Comparison of ENCODE assay signal across 8 mouse cellular contexts in the genomic region with DNA sequence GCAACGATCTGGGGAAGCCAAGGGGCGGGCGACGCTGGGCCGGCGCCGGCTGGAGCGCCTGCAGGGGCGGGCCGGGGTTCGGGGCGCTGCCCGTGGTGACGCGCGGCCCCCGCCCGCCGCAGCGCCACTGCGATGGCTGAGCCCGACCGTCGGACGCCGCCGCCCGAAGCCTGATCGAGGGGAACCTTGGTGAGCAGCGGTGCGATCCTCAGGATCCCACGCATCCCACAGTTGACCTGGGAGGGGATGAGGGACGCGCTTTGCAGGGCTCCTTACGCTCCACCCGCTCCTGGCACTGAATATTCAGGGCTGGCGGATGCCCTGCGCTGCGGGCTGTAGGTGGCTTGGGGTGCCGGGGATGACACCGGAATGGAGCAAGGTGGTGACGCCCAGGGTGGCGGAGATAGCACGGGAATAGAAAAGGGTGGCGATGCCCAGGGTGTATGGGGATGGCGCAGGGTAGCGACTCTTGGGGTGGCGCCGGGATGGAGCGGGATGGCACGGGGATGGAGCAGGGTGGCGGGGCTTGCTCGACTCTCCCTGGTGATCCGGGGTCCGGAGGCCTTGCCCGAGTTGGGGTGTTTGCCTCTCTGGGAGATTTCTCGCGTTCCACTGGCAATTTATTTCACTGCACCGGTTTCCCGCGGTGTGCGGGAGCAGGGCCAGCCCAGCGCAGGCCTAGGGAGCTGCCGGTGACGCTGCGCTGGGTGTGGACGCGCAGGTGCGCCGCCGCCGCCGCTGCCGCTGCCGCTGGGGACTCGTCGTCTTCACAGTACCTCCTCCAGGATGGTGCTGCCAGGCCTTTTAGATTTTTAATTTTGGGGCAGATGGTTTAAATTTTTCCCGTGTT. TPM values are rescaled to one million over a fixed set of nuclear protein-coding genes. Genes with fewer than 3 reads are reported as not detected.
A peak's percentile ranks its signal among the peaks of the same experiment; 100 is the strongest.
DNase-seq lines count a peak whose midpoint lies in the region; ATAC-seq and TF ChIP-seq lines count a peak whose summit lies in the region.

Gene Jakmip3 (plus strand): TSS at position 119 of the 850 bp plus-strand sequence.

- no peaks in the 10 kb centered on the region for H3K36me3 ChIP-seq in heart, embryonic 10.5 days
- no peaks in the 10 kb centered on the region for H3K36me3 ChIP-seq in forebrain, embryonic 12.5 days (replicated peaks)
- no peaks in the 10 kb centered on the region for H3K36me3 ChIP-seq in intestine, embryonic 14.5 days (ENCODE audit: control insufficient read depth, insufficient read depth, low read length)
- no peaks in the 10 kb centered on the region for H3K36me3 ChIP-seq in liver, embryonic 15.5 days (replicated peaks)

- under 1% methylated on average over 78 of the region's 78 CpGs for WGBS in heart, embryonic 10.5 days
- 1% methylated on average over 78 of the region's 78 CpGs for WGBS in forebrain, embryonic 12.5 days
- WGBS in intestine, embryonic 14.5 days: under 1% methylated on average over 78 of the region's 78 CpGs
- WGBS in liver, embryonic 15.5 days (ENCODE audit: insufficient replicate concordance): 1% methylated on average over 77 of the region's 78 CpGs

- H3K4me2 ChIP-seq in forebrain, embryonic 12.5 days: peak within 1 kb of the TSS; percentile 75
- H3K4me2 ChIP-seq in intestine, embryonic 14.5 days (ENCODE audit: low read length): peak within 1 kb of the TSS; percentile 66
- H3K4me2 ChIP-seq in liver, embryonic 15.5 days: peak within 1 kb of the TSS; percentile 39

- peak; percentile 44; the same call in 1 of the 2 replicates for ATAC-seq in forebrain, embryonic 12.5 days (ENCODE audit: low FRiP score)
- 0 out of 2 replicates have a peak, but pooled peaks have one; percentile 43 for ATAC-seq in intestine, embryonic 14.5 days (replicated peaks; ENCODE audit: low FRiP score, low TSS enrichment, low read depth)
- ATAC-seq in liver, embryonic 15.5 days (ENCODE audit: insufficient read depth): no peak

- H3K9ac ChIP-seq in forebrain, embryonic 12.5 days: peak within 1 kb of the TSS; percentile 33; the same call in 1 of the 2 replicates
- no peak within 1 kb of the TSS for H3K9ac ChIP-seq in intestine, embryonic 14.5 days (ENCODE audit: low read length)
- no peak within 1 kb of the TSS for H3K9ac ChIP-seq in liver, embryonic 15.5 days

- H3K4me3 ChIP-seq in heart, embryonic 10.5 days: peak within 1 kb of the TSS; percentile 61
- peak within 1 kb of the TSS; percentile 46 for H3K4me3 ChIP-seq in forebrain, embryonic 12.5 days (replicated peaks)
- peak within 1 kb of the TSS; percentile 39 for H3K4me3 ChIP-seq in intestine, embryonic 14.5 days (ENCODE audit: low read depth, low read length)
- 0 out of 2 replicates have a peak within 1 kb of the TSS, but pooled peaks have one; percentile 15 for H3K4me3 ChIP-seq in liver, embryonic 15.5 days (replicated peaks)

- H3K4me1 ChIP-seq in heart, embryonic 10.5 days: peaks cover 14% of the 10 kb centered on the region
- peaks cover 13% of the 10 kb centered on the region for H3K4me1 ChIP-seq in forebrain, embryonic 12.5 days
- 0 out of 2 replicates have a peak, but pooled peaks cover 4% of the 10 kb centered on the region for H3K4me1 ChIP-seq in intestine, embryonic 14.5 days (replicated peaks; ENCODE audit: control insufficient read depth, insufficient read depth, low read length)
- 0 out of 2 replicates have a peak, but pooled peaks cover 8% of the 10 kb centered on the region for H3K4me1 ChIP-seq in liver, embryonic 15.5 days (replicated peaks)

- no peak within 1 kb of the TSS for H3K27ac ChIP-seq in heart, embryonic 10.5 days
- no peak within 1 kb of the TSS for H3K27ac ChIP-seq in forebrain, embryonic 12.5 days
- H3K27ac ChIP-seq in intestine, embryonic 14.5 days (ENCODE audit: low read depth): no peak within 1 kb of the TSS
- H3K27ac ChIP-seq in liver, embryonic 15.5 days (replicated peaks): no peak within 1 kb of the TSS

- DNase-seq in heart, embryonic 10.5 days (ENCODE audit: low spot score): no peak
- no peak for DNase-seq in heart, postnatal 14 days
- peak; percentile 39 for DNase-seq in brain, embryonic 14.5 days (ENCODE audit: low read depth)
- peak; percentile 64 for DNase-seq in intestine, embryonic 14.5 days (ENCODE audit: low spot score)
- DNase-seq in right cerebral cortex, postnatal 36 days (ENCODE audit: low spot score in 2 of 2): peak; percentile 54 to 55
- no peak for DNase-seq in gastrocnemius, postnatal 36 days

- no peak for TF ChIP-seq CTCF in brain, embryonic 14.5 days (IDR thresholded peaks at IDR 0.05; ENCODE audit: borderline replicate concordance, extremely low read depth, insufficient read depth, insufficient read length)

- intact Hi-C loops in heart, postnatal 14 days (cut with DNase I): loop anchor here (5.0 kb wide), 1 partner anchor 51 kb away; no protein-coding TSS in a partner anchor
- intact Hi-C loops in gastrocnemius, postnatal 36 days (cut with DNase I): no loop called here

- no peak for TF ChIP-seq POLR2A in brain, embryonic 14.5 days (IDR thresholded peaks at IDR 0.05; ENCODE audit: borderline replicate concordance, extremely low read depth, insufficient read depth, insufficient read length, poor library complexity, severe bottlenecking)

- 0 out of 2 replicates have a peak, but pooled peaks cover 2% of the 10 kb centered on the region for H3K9me3 ChIP-seq in heart, embryonic 10.5 days
- H3K9me3 ChIP-seq in forebrain, embryonic 12.5 days: no peaks in the 10 kb centered on the region
- no peaks in the 10 kb centered on the region for H3K9me3 ChIP-seq in intestine, embryonic 14.5 days (ENCODE audit: control insufficient read depth, low read length)
- no peaks in the 10 kb centered on the region for H3K9me3 ChIP-seq in liver, embryonic 15.5 days (replicated peaks)

- peaks cover 76% of the 10 kb centered on the region for H3K27me3 ChIP-seq in heart, embryonic 10.5 days (ENCODE audit: insufficient read depth, poor library complexity, severe bottlenecking)
- H3K27me3 ChIP-seq in forebrain, embryonic 12.5 days: peaks cover 71% of the 10 kb centered on the region
- H3K27me3 ChIP-seq in intestine, embryonic 14.5 days (replicated peaks; ENCODE audit: control insufficient read depth, insufficient read depth, low read length): peaks cover 61% of the 10 kb centered on the region
- H3K27me3 ChIP-seq in liver, embryonic 15.5 days: peaks cover 73% of the 10 kb centered on the region

RNA-seq across cellular contexts. Expression of gene Jakmip3, which starts in this region (rescaled TPM):
- polyA plus RNA-seq in heart, embryonic 10.5 days (2016; fragmentation: Nextera tagmentation; extraction: Ambion mirVana): 0.07 and 0.09 TPM in 2 replicates
- under 1 TPM in 1 of 2 experiments, not detected in 1; 0.31 TPM for total RNA-seq in heart, postnatal 14 days (2021)
- 6.2 and 9.9 TPM in 2 replicates for polyA plus RNA-seq in brain, embryonic 14.5 days (2012; rRNA removed)
- polyA plus RNA-seq in forebrain, embryonic 12.5 days (2016; fragmentation: Nextera tagmentation; extraction: Ambion mirVana): 0.83 TPM in 2 replicates
- 0.46 and 0.47 TPM in 2 replicates for polyA plus RNA-seq in intestine, embryonic 14.5 days (2014; fragmentation: Nextera tagmentation; extraction: Ambion mirVana)
- polyA plus RNA-seq in liver, embryonic 15.5 days (2015; fragmentation: Nextera tagmentation; extraction: Ambion mirVana): not detected in 2 replicates
- not detected for total RNA-seq in gastrocnemius, postnatal 36 days (2021)

Comparison
In these comparisons a context has a peak if more than half of its experiments do, and no peak if none do; other contexts are left out.
1. Peak in ATAC-seq, H3K4me3 ChIP-seq, H3K9ac ChIP-seq and H3K4me2 ChIP-seq in forebrain, embryonic 12.5 days; RNA of the gene not detected or under 1 TPM.
2. Peak in DNase-seq, ATAC-seq, H3K4me3 ChIP-seq and H3K4me2 ChIP-seq in intestine, embryonic 14.5 days; RNA of the gene not detected or under 1 TPM.
3. DNase-seq: peak in brain, embryonic 14.5 days (single experiment) and right cerebral cortex, postnatal 36 days (2 of 2); none in heart, embryonic 10.5 days (single experiment), heart, postnatal 14 days (0 of 2) and gastrocnemius, postnatal 36 days (0 of 2).
4. Peak in every context shown above with its lines, with median percentiles within 50 percentile points of each other: H3K4me3 ChIP-seq and H3K4me2 ChIP-seq.